Mouse (Mus musculus) cerebellum, adult 2 months (tissue): ENCODE data around the gene Id3. TPM values are rescaled to one million over a fixed set of nuclear protein-coding genes. Genes with fewer than 3 reads are reported as not detected.
"Not testable (repeated sequence)": the region's sequence is repeated elsewhere in the genome, so short reads cannot be mapped to it uniquely, and the experiment has no call there.

Experiments
- DNase-seq, 2 experiments: peaks; one replicate each; pipeline ENCODE4 v3.0.0; 2021
- H3K27ac ChIP-seq: fragments of 200-500 bp; 2 replicates; pipeline ENCODE4 v1.5.1; 2012; ENCODE audit warnings: low read length, control low read depth, inconsistent platforms; ENCODE audit not compliant: insufficient read depth
- H3K27me3 ChIP-seq: fragments of 200-500 bp; 2 replicates; pipeline ENCODE4 v1.6.1; 2012; ENCODE audit warnings: inconsistent platforms, mild to moderate bottlenecking, low read length, moderate library complexity; ENCODE audit not compliant: control insufficient read depth, insufficient read depth
- H3K4me1 ChIP-seq: fragments of 200-500 bp; 2 replicates; pipeline ENCODE4 v1.6.1; 2011; ENCODE audit warnings: low read length; ENCODE audit not compliant: control insufficient read depth, insufficient read depth
- H3K4me3 ChIP-seq: fragments of 200-500 bp; replicated peaks from 2 replicates; pipeline ENCODE3; 2011; ENCODE audit warnings: mild to moderate bottlenecking, low read depth, low read length, control low read depth; ENCODE audit not compliant: insufficient read depth
- CTCF ChIP-seq: fragments of 200-500 bp; IDR thresholded peaks from 2 replicates; pipeline ENCODE4 v1.5.1; 2011; ENCODE audit warnings: low read depth, mild to moderate bottlenecking, control low read depth, low read length, moderate library complexity, borderline replicate concordance; ENCODE audit not compliant: insufficient read depth
- POLR2A ChIP-seq: fragments of 200-500 bp; IDR thresholded peaks from 2 replicates; pipeline ENCODE4 v1.6.1; 2011; ENCODE audit warnings: low read length, control low read depth, borderline replicate concordance; ENCODE audit not compliant: insufficient read depth
- WGBS: fragments of 180-500 bp; shearing (Covaris S2); methylation state at CpG from one replicate; pipeline ENCODE4 v1.1.7; 2018; 5-methylcytosine and 5-hydroxymethylcytosine counted together
- polyA plus RNA-seq: library from polyadenylated mRNA; depleted of rRNA; stranded (reverse); fragments of >200 nt; gene quantifications from 2 replicates; pipeline ENCODE4 v1.2.3, GENCODE M21; 2012; rRNA removed

Id3 gene
- polyA plus RNA-seq, result 53.6 and 55.1 TPM in 2 replicates

- Histone ChIP-seq H3K4me3 (peak within 1 kb of the TSS; percentile 53), H3K4me1 (no peaks in the 10 kb centered on the region), H3K27me3 (no peaks in the 10 kb centered on the region; the same call in 1 of the 2 replicates), H3K27ac (peak within 1 kb of the TSS; percentile 22; the same call in 1 of the 2 replicates)
- TF ChIP-seq POLR2A, result peak; percentile 53; the same call in 1 of the 2 replicates
- no peak for TF ChIP-seq CTCF
- 2% methylated on average over 39 of the region's 39 CpGs for WGBS
- DNase-seq, result peak; percentile 51
Observed at GRCm38 (mm10) chr4:136143193-136143976, at the start of gene Id3. Gene Id3 (plus strand): TSS chr4:136143497.

- TF ChIP-seq POLR2A, result no peak
- TF ChIP-seq CTCF, result no peak
- Histone ChIP-seq H3K4me3 (no peak overlapping the region), H3K27me3 (no peaks in the 10 kb centered on the region), H3K27ac (no peak overlapping the region), H3K4me1 (no peaks in the 10 kb centered on the region)
- peak; percentile 19 to 48 for DNase-seq
- 32% methylated on average over 18 of the region's 18 CpGs for WGBS
Observed at GRCm38 (mm10) chr4:136094519-136095219, 48.6 kb upstream of the Id3 start.

GRCm38 (mm10) chr4:136095490-136096105 lies 47.7 kb upstream of the Id3 start:
- Histone ChIP-seq H3K27ac (no peak overlapping the region), H3K27me3 (no peaks in the 10 kb centered on the region), H3K4me1 (no peaks in the 10 kb centered on the region), H3K4me3 (no peak overlapping the region)
- no peak for TF ChIP-seq CTCF
- no peak for TF ChIP-seq POLR2A
- 82% methylated on average over 9 of the region's 9 CpGs for WGBS
- DNase-seq, result no peak

- H3K27me3 ChIP-seq, result no peaks in the 10 kb centered on the region
- no peak for DNase-seq
- no peak overlapping the region for H3K4me3 ChIP-seq
- 72% methylated on average over 11 of the region's 11 CpGs for WGBS
- H3K27ac ChIP-seq, result no peak overlapping the region
- TF ChIP-seq CTCF (no peak), POLR2A (no peak)
- no peaks in the 10 kb centered on the region for H3K4me1 ChIP-seq
Observed at GRCm38 (mm10) chr4:136096446-136097113, 46.7 kb upstream of the Id3 start.

- Histone ChIP-seq H3K27me3 (no peaks in the 10 kb centered on the region), H3K27ac (no peak overlapping the region), H3K4me1 (no peaks in the 10 kb centered on the region), H3K4me3 (no peak overlapping the region)
- DNase-seq, result no peak
- TF ChIP-seq POLR2A (no peak), CTCF (no peak)
- 94% methylated on average over 3 of the region's 3 CpGs for WGBS
Observed at GRCm38 (mm10) chr4:136098446-136098845, 44.9 kb upstream of the Id3 start.

- Histone ChIP-seq H3K4me3 (no peak overlapping the region), H3K4me1 (no peaks in the 10 kb centered on the region), H3K27ac (no peak overlapping the region), H3K27me3 (no peaks in the 10 kb centered on the region)
- DNase-seq, result no peak
- TF ChIP-seq POLR2A, result no peak
- no peak for TF ChIP-seq CTCF
- 71% methylated on average over 12 of the region's 12 CpGs for WGBS
Observed at GRCm38 (mm10) chr4:136100396-136101070, 42.8 kb upstream of the Id3 start.

- not testable (repeated sequence) for H3K4me3 ChIP-seq, H3K4me1 ChIP-seq, H3K27ac ChIP-seq, DNase-seq, H3K27me3 ChIP-seq
- 84% methylated on average over 4 of the region's 4 CpGs for WGBS
Observed at GRCm38 (mm10) chr4:136101753-136102152, 41.5 kb upstream of the Id3 start.
